Mouse (Mus musculus) liver, adult 2 months (tissue): ENCODE data around the gene Pnma1. TPM values are rescaled to one million over a fixed set of nuclear protein-coding genes. Genes with fewer than 3 reads are reported as not detected.

Source experiments
- DNase-seq: peaks from one replicate; pipeline ENCODE4 v3.0.0-alpha.2; 2011; ENCODE audit warnings: low read depth, low spot score; ENCODE audit errors: extremely low read depth
- H3K27ac ChIP-seq: fragments of 200-500 bp; replicated peaks from 2 replicates; pipeline ENCODE4 v1.5.1; 2012; ENCODE audit warnings: low read depth, mild to moderate bottlenecking, control low read depth, inconsistent platforms, low read length; ENCODE audit not compliant: insufficient read depth
- H3K27me3 ChIP-seq: fragments of 200-500 bp; 2 replicates; pipeline ENCODE4 v1.6.1; 2012; ENCODE audit warnings: mild to moderate bottlenecking, moderate library complexity, low read length, inconsistent platforms; ENCODE audit not compliant: control insufficient read depth, insufficient read depth
- H3K36me3 ChIP-seq: fragments of 200-500 bp; 2 replicates; pipeline ENCODE4 v1.6.1; 2012; ENCODE audit warnings: low read length, inconsistent platforms; ENCODE audit not compliant: control insufficient read depth, insufficient read depth
- H3K4me1 ChIP-seq: fragments of 200-500 bp; 2 replicates; pipeline ENCODE4 v1.6.1; 2011; ENCODE audit warnings: low read length; ENCODE audit not compliant: control insufficient read depth, insufficient read depth
- H3K4me3 ChIP-seq: fragments of 200-500 bp; 2 replicates; pipeline ENCODE4 v1.5.1; 2011; ENCODE audit warnings: low read depth, mild to moderate bottlenecking, control low read depth, low read length, moderate library complexity; ENCODE audit not compliant: insufficient read depth
- H3K79me2 ChIP-seq: fragments of 200-500 bp; 2 replicates; pipeline ENCODE4 v1.6.1; 2012; ENCODE audit warnings: inconsistent platforms, mild to moderate bottlenecking, low read length, moderate library complexity; ENCODE audit not compliant: control insufficient read depth, insufficient read depth
- H3K9ac ChIP-seq: fragments of 200-500 bp; 2 replicates; pipeline ENCODE4 v1.6.1; 2012; ENCODE audit warnings: low read depth, mild to moderate bottlenecking, control low read depth, inconsistent platforms, low read length
- CTCF ChIP-seq: fragments of 200-500 bp; IDR thresholded peaks from 2 replicates; pipeline ENCODE4 v1.5.1; 2011; ENCODE audit warnings: low read depth, low read length, control low read depth
- POLR2A ChIP-seq: fragments of 200-500 bp; IDR thresholded peaks from 2 replicates; pipeline ENCODE4 v1.6.1; 2011; ENCODE audit warnings: low read length, control low read depth; ENCODE audit not compliant: insufficient read depth; ENCODE audit errors: extremely low read depth
- WGBS: fragments of 180-500 bp; shearing (Covaris S2); methylation state at CpG from one replicate; pipeline ENCODE4 v1.1.7; 2018; 5-methylcytosine and 5-hydroxymethylcytosine counted together
- polyA plus RNA-seq: library from polyadenylated mRNA; depleted of rRNA; stranded (reverse); fragments of >200 nt; gene quantifications from 2 replicates; pipeline ENCODE4 v1.2.3, GENCODE M21; 2012
- total RNA-seq: library from RNA; depleted of rRNA; stranded (reverse); fragments of >200 nt; gene quantifications from 2 replicates; pipeline ENCODE4 v1.2.3, GENCODE M21; 2014

Pnma1 gene
- total and polyA plus RNA-seq, 2 experiments: 0.18 TPM; not detected in 1

GRCm38 (mm10) chr12:84192280-84192679 is 44.0 kb upstream of the Pnma1 start:
- TF ChIP-seq CTCF (no peak), POLR2A (no peak)
- no peaks in the 10 kb centered on the region for H3K36me3 ChIP-seq
- peaks cover 54% of the 10 kb centered on the region for H3K79me2 ChIP-seq
- H3K4me1 ChIP-seq: peaks cover 35% of the 10 kb centered on the region
- H3K9ac ChIP-seq: peak overlapping the region; percentile 97
- H3K27ac ChIP-seq: peak overlapping the region; percentile 93
- H3K4me3 ChIP-seq: peak overlapping the region; percentile 79
- 19% methylated on average over 13 of the region's 13 CpGs for WGBS
- no peak for DNase-seq
- H3K27me3 ChIP-seq: no peaks in the 10 kb centered on the region

- 60% methylated on average over 5 of the region's 5 CpGs for WGBS
- H3K9ac ChIP-seq: no peak overlapping the region
- H3K79me2 ChIP-seq: peaks cover 51% of the 10 kb centered on the region
- no peak for DNase-seq
- no peak overlapping the region for H3K4me3 ChIP-seq
- H3K36me3 ChIP-seq: no peaks in the 10 kb centered on the region
- H3K4me1 ChIP-seq: peaks cover 39% of the 10 kb centered on the region
- H3K27me3 ChIP-seq: no peaks in the 10 kb centered on the region
- no peak for TF ChIP-seq CTCF
- no peak for TF ChIP-seq POLR2A
- H3K27ac ChIP-seq: no peak overlapping the region
Measured at GRCm38 (mm10) chr12:84191770-84192169, 43.5 kb upstream of the Pnma1 start.

DNA sequence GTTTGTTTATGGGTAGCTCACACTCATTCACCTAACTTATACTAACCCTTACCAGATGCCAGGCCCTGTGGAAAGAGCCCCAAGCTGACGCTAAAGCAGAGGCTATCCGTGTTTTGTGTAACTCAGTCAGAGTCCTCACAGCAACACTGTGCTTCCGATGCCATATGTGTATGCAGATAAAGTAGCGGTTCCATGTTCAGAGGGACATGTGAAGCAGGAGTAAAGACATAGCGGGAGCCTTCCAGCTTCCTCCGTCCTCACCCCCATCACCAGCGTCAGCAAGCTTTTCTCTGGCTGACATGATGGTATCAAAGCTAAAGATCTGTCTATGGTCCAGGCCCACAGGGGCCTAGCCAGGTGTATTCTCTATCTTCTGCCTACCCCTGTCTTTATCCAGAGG is 42.9 kb upstream of the Pnma1 start:
- Histone ChIP-seq H3K4me1 (peaks cover 41% of the 10 kb centered on the region), H3K79me2 (peaks cover 57% of the 10 kb centered on the region), H3K4me3 (no peak overlapping the region), H3K36me3 (no peaks in the 10 kb centered on the region), H3K9ac (no peak overlapping the region), H3K27me3 (no peaks in the 10 kb centered on the region), H3K27ac (no peak overlapping the region)
- 88% methylated on average over 7 of the region's 7 CpGs for WGBS
- no peak for DNase-seq
- no peak for TF ChIP-seq POLR2A
- TF ChIP-seq CTCF: no peak

DNA sequence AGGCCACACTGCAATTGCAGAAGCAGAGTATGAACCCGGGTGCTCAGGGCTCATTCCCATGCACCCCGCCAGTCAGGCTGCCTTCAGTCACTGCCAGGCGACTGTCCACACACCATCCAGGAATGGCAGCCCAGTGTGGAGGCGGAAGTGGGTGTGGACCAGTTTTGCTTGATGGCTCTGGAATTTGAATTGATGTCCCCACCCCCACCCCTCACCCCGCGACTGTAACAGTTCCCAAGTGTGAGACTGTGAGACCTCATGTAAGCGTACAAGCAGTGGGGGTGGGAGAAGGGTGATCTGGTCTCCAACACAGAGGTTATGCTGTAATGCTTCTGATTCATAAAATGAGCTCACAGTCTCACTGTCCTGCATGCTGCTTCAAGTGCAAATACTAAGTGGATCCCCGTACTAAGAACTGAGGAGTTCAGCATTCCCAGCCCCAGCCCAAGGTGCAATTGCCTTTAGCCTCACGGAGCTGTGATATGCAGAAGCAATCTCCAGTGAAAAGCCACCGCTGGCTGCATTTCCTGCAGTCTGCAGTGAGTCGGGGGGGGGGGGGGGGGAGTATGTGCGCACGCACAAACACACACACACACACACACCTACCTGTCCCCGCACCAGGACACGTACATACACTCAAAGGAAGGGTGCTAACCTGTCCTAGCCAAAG is 42.0 kb upstream of the Pnma1 start:
- Histone ChIP-seq H3K4me3 (no peak overlapping the region), H3K4me1 (peaks cover 48% of the 10 kb centered on the region), H3K36me3 (no peaks in the 10 kb centered on the region), H3K9ac (no peak overlapping the region), H3K79me2 (peaks cover 60% of the 10 kb centered on the region), H3K27me3 (no peaks in the 10 kb centered on the region), H3K27ac (no peak overlapping the region)
- 49% methylated on average over 15 of the region's 15 CpGs for WGBS
- TF ChIP-seq POLR2A (no peak), CTCF (no peak)
- no peak for DNase-seq

GRCm38 (mm10) chr12:84188881-84189444 is 40.7 kb upstream of the Pnma1 start:
- no peak overlapping the region for H3K27ac ChIP-seq
- no peak for TF ChIP-seq CTCF
- no peak for TF ChIP-seq POLR2A
- peaks cover 46% of the 10 kb centered on the region for H3K4me1 ChIP-seq
- H3K79me2 ChIP-seq: peaks cover 67% of the 10 kb centered on the region
- no peak overlapping the region for H3K4me3 ChIP-seq
- no peaks in the 10 kb centered on the region for H3K36me3 ChIP-seq
- no peak overlapping the region for H3K9ac ChIP-seq
- no peaks in the 10 kb centered on the region for H3K27me3 ChIP-seq
- 70% methylated on average over 14 of the region's 14 CpGs for WGBS
- DNase-seq: no peak
